Mouse (Mus musculus): ENCODE measurements around the gene Pfdn2. TPM values are rescaled to one million over a fixed set of nuclear protein-coding genes. Genes with fewer than 3 reads are reported as not detected.
"Not testable (repeated sequence)": the region's sequence is repeated elsewhere in the genome, so short reads cannot be mapped to it uniquely, and the experiment has no call there.

The Pfdn2 gene
- total RNA-seq (2014; rRNA removed): 11.9 and 13.1 TPM in 2 replicates
- 136 and 140 TPM in 2 replicates for polyA plus RNA-seq (2015; fragmentation: Nextera tagmentation; extraction: Ambion mirVana)

GRCm38 (mm10) chr1:171345225-171346094 lies at the start of gene Pfdn2, which contains the start of gene Nit1:
Gene Pfdn2, plus strand, starts transcription at chr1:171345670.
Gene Nit1, minus strand, starts transcription at chr1:171345646.
- Histone ChIP-seq H3K9ac (replicated peaks; ENCODE audit: low read length) (peak within 1 kb of the TSS; percentile 80), H3K4me2 (ENCODE audit: low read depth, low read length) (peak within 1 kb of the TSS; percentile 90), H3K36me3 (ENCODE audit: insufficient read depth, low read length) (peaks cover 22% of the 10 kb centered on the region; the same call in 1 of the 2 replicates), H3K4me1 (ENCODE audit: insufficient read depth, low read length) (no peaks in the 10 kb centered on the region), H3K27me3 (ENCODE audit: insufficient read depth, low read length) (no peaks in the 10 kb centered on the region), H3K4me3 (ENCODE audit: low read length) (peak within 1 kb of the TSS; percentile 92), H3K9me3 (ENCODE audit: low read length) (0 out of 2 replicates have a peak, but pooled peaks cover 5% of the 10 kb centered on the region), H3K27ac (peak within 1 kb of the TSS; percentile 78)
- ATAC-seq (peak; percentile 95), DNase-seq (ENCODE audit: low spot score) (peak; percentile 95)
- TF ChIP-seq CTCF (IDR thresholded peaks at IDR 0.05; ENCODE audit: low read depth): no peak
- 2% methylated on average over 53 of the region's 53 CpGs for WGBS

DNA sequence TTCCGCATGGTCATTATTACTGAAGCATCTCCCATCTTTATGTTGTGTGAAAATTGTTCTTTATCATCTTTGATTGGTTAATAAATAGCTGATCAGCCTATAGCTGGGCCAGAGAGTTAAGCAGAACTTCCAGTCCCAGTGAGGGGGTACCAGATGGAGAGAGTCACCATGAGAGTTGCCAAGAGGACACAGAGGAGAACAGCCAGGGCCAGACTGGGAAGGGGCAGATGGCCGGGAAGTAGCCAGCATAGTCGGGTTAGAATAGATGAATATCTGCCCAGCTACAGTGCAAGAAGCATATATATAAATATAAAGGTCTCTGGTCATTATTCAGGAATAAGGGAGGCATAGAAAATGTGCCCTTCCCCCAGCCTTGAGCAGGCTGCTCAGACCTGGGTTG lies 47.2 kb upstream of the Pfdn2 start:
- no peaks in the 10 kb centered on the region for H3K27me3 ChIP-seq (ENCODE audit: insufficient read depth, low read length)
- H3K36me3 ChIP-seq (ENCODE audit: insufficient read depth, low read length): no peaks in the 10 kb centered on the region
- TF ChIP-seq CTCF (IDR thresholded peaks at IDR 0.05; ENCODE audit: low read depth): no peak
- H3K9me3 ChIP-seq (ENCODE audit: low read length): no peaks in the 10 kb centered on the region
- H3K27ac ChIP-seq: no peak overlapping the region
- DNase-seq (ENCODE audit: low spot score) (no peak), ATAC-seq (no peak)
- 67% methylated on average over 3 of the region's 3 CpGs for WGBS
- no peak overlapping the region for H3K4me3 ChIP-seq (ENCODE audit: low read length)
- H3K4me1 ChIP-seq (ENCODE audit: insufficient read depth, low read length): 0 out of 2 replicates have a peak, but pooled peaks cover 3% of the 10 kb centered on the region
- H3K9ac ChIP-seq (replicated peaks; ENCODE audit: low read length): no peak overlapping the region
- no peak overlapping the region for H3K4me2 ChIP-seq (ENCODE audit: low read depth, low read length)

- H3K4me2 ChIP-seq (ENCODE audit: low read depth, low read length); ATAC-seq: not testable (repeated sequence)
- WGBS: 75% methylated on average over 5 of the region's 5 CpGs
These were observed 39.3 kb upstream of the Pfdn2 start for GRCm38 (mm10) chr1:171306157-171306556.

DNA sequence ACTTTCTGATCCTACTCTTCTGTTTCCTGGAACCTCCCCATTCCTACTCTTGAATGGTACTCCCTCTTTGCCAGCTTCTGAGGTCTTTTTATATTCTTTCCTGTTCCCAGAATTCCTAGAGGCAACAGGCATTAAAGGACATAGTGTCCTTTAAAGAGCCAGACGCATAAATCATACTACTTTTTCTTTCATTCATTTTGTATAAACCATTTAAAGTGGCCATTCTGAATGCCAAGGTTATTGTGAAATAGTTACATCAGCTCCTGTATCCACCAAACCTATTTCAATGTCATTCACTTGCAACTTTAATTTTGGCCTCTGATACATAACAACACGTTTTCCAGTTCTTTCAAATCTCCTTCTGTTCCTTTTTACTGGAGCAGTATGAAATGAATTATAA lies 36.1 kb upstream of the Pfdn2 start:
- Histone ChIP-seq H3K27ac (no peak overlapping the region), H3K4me2 (ENCODE audit: low read depth, low read length) (no peak overlapping the region), H3K9ac (replicated peaks; ENCODE audit: low read length) (no peak overlapping the region), H3K36me3 (ENCODE audit: insufficient read depth, low read length) (no peaks in the 10 kb centered on the region), H3K4me1 (ENCODE audit: insufficient read depth, low read length) (no peaks in the 10 kb centered on the region), H3K27me3 (ENCODE audit: insufficient read depth, low read length) (no peaks in the 10 kb centered on the region), H3K9me3 (ENCODE audit: low read length) (no peaks in the 10 kb centered on the region), H3K4me3 (ENCODE audit: low read length) (no peak overlapping the region)
- DNase-seq (ENCODE audit: low spot score): no peak
- TF ChIP-seq CTCF (IDR thresholded peaks at IDR 0.05; ENCODE audit: low read depth): no peak
- no peak for ATAC-seq
- WGBS: 68% methylated on average over 2 of the region's 2 CpGs

More at GRCm38 (mm10) chr1:171306157-171306556, 39.3 kb upstream of the Pfdn2 start:
- H3K4me3 ChIP-seq (ENCODE audit: low read length); H3K9me3 ChIP-seq (ENCODE audit: low read length); H3K4me1 ChIP-seq (ENCODE audit: insufficient read depth, low read length); H3K9ac ChIP-seq (replicated peaks; ENCODE audit: low read length); H3K27ac ChIP-seq; H3K27me3 ChIP-seq (ENCODE audit: insufficient read depth, low read length); DNase-seq (ENCODE audit: low spot score); H3K36me3 ChIP-seq (ENCODE audit: insufficient read depth, low read length): not testable (repeated sequence)

GRCm38 (mm10) chr1:171319748-171320147 lies 25.7 kb upstream of the Pfdn2 start:
- Histone ChIP-seq H3K4me3 (ENCODE audit: low read length) (no peak overlapping the region), H3K4me2 (ENCODE audit: low read depth, low read length) (peak overlapping the region; percentile 13; the same call in 1 of the 2 replicates), H3K4me1 (ENCODE audit: insufficient read depth, low read length) (no peaks in the 10 kb centered on the region), H3K27ac (no peak overlapping the region), H3K9ac (replicated peaks; ENCODE audit: low read length) (no peak overlapping the region), H3K27me3 (ENCODE audit: insufficient read depth, low read length) (no peaks in the 10 kb centered on the region), H3K9me3 (ENCODE audit: low read length) (no peaks in the 10 kb centered on the region), H3K36me3 (ENCODE audit: insufficient read depth, low read length) (no peaks in the 10 kb centered on the region)
- WGBS: 20% methylated on average over 7 of the region's 7 CpGs
- no peak for TF ChIP-seq CTCF (IDR thresholded peaks at IDR 0.05; ENCODE audit: low read depth)
- ATAC-seq (no peak; the same call in 1 of the 2 replicates), DNase-seq (ENCODE audit: low spot score) (no peak)

GRCm38 (mm10) chr1:171320151-171320550 lies 25.3 kb upstream of the Pfdn2 start:
- Histone ChIP-seq H3K4me3 (ENCODE audit: low read length) (no peak overlapping the region), H3K4me2 (ENCODE audit: low read depth, low read length) (peak overlapping the region; percentile 13; the same call in 1 of the 2 replicates), H3K9me3 (ENCODE audit: low read length) (no peaks in the 10 kb centered on the region), H3K27me3 (ENCODE audit: insufficient read depth, low read length) (no peaks in the 10 kb centered on the region), H3K27ac (no peak overlapping the region), H3K4me1 (ENCODE audit: insufficient read depth, low read length) (no peaks in the 10 kb centered on the region), H3K9ac (replicated peaks; ENCODE audit: low read length) (no peak overlapping the region), H3K36me3 (ENCODE audit: insufficient read depth, low read length) (no peaks in the 10 kb centered on the region)
- WGBS: 15% methylated on average over 5 of the region's 5 CpGs
- no peak for TF ChIP-seq CTCF (IDR thresholded peaks at IDR 0.05; ENCODE audit: low read depth)
- ATAC-seq (no peak), DNase-seq (ENCODE audit: low spot score) (no peak)

DNA sequence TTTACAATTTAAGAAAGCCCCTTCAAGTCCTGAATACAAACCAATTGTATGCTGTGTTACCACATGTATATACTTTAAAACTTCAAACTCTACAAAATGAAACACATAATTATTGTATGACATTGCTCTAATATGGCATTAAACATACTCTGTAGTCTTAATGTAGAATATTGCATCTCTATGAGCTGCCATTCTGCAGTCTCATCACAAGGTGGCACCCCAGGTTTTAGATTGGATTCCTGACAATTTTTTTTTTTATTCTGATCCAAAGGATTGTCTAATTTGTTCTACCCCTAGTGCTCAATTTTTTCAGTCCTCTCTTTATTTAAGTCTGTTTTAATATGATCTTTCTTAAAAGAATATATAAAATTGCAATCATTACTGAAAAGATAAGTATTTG lies 24.1 kb upstream of the Pfdn2 start:
- no peaks in the 10 kb centered on the region for H3K27me3 ChIP-seq (ENCODE audit: insufficient read depth, low read length)
- no peak overlapping the region for H3K4me3 ChIP-seq (ENCODE audit: low read length)
- peak; percentile 72 for TF ChIP-seq CTCF (IDR thresholded peaks at IDR 0.05; ENCODE audit: low read depth)
- no peak overlapping the region for H3K27ac ChIP-seq
- no peaks in the 10 kb centered on the region for H3K4me1 ChIP-seq (ENCODE audit: insufficient read depth, low read length)
- no peak overlapping the region for H3K4me2 ChIP-seq (ENCODE audit: low read depth, low read length)
- ATAC-seq: no peak
- H3K36me3 ChIP-seq (ENCODE audit: insufficient read depth, low read length): no peaks in the 10 kb centered on the region
- no peaks in the 10 kb centered on the region for H3K9me3 ChIP-seq (ENCODE audit: low read length)
- H3K9ac ChIP-seq (replicated peaks; ENCODE audit: low read length): no peak overlapping the region
- DNase-seq (ENCODE audit: low spot score): peak; percentile 59

Measured in hindbrain, postnatal 0 days (tissue).